Mouse (Mus musculus): Measurements from ENCODE around the gene Jak2.

Jak2 gene

GRCm38 (mm10) chr19:29251191-29251957 is at the start of gene Jak2:
Jak2 (plus strand) TSS chr19:29251828.
- TF ChIP-seq GATA4 (IDR thresholded peaks at IDR 0.05; ENCODE audit: insufficient replicate concordance, low read length) = peak; percentile 71; the same call in 1 of the 2 replicates

GRCm38 (mm10) chr19:29203337-29203736 is 48.3 kb upstream of the Jak2 start:
- no peak for TF ChIP-seq GATA4 (IDR thresholded peaks at IDR 0.05; ENCODE audit: insufficient replicate concordance, low read length)

GRCm38 (mm10) chr19:29204583-29204982 is 47.0 kb upstream of the Jak2 start:
- TF ChIP-seq GATA4 (IDR thresholded peaks at IDR 0.05; ENCODE audit: insufficient replicate concordance, low read length) = no peak

DNA sequence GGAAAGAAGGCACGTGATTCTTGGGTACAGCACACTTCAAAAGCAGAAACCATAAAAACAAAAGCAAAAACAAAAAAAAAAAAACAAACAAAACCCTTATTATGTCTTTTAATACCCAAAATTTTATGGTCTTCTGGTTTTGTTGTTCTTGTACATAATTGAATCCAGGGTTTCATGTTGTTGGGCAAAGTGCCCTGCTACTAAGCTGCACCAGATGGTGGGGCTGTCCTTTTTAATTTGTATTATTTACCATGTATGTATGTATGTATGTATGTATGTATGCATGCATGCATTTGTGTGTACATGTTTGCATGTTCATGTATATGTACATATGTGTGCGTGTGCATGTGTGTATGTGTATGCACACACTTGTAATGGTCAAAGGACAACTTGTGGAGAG is 46.4 kb upstream of the Jak2 start:
- TF ChIP-seq GATA4 (IDR thresholded peaks at IDR 0.05; ENCODE audit: insufficient replicate concordance, low read length) = no peak

- no peak for TF ChIP-seq GATA4 (IDR thresholded peaks at IDR 0.05; ENCODE audit: insufficient replicate concordance, low read length)
Observed at GRCm38 (mm10) chr19:29209898-29210297, 41.7 kb upstream of the Jak2 start.

DNA sequence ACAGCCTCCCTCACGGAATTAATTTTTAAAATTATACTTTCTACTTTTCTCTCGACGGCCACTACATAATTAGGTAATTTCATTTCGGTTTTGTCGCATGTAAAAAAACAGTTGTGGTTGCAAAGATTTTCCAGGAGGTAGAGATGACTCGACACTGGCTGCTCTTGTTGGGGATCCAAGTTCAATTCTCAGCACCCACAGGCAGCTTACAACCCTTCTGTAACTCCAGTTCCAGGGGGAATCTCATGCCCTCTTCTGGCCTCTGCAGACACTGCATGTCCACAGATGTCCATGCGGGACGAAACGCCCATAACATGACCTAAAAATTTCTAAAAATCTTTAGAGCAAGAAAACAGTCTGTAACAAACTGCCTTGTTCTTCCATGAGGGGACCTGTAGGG is 41.3 kb upstream of the Jak2 start:
- no peak for TF ChIP-seq GATA4 (IDR thresholded peaks at IDR 0.05; ENCODE audit: insufficient replicate concordance, low read length)

- TF ChIP-seq GATA4 (IDR thresholded peaks at IDR 0.05; ENCODE audit: insufficient replicate concordance, low read length) = no peak
Observed at GRCm38 (mm10) chr19:29215811-29216509, 35.7 kb upstream of the Jak2 start.

- TF ChIP-seq GATA4 (IDR thresholded peaks at IDR 0.05; ENCODE audit: insufficient replicate concordance, low read length) = no peak
Observed at GRCm38 (mm10) chr19:29221867-29222266, 29.8 kb upstream of the Jak2 start.

- no peak for TF ChIP-seq GATA4 (IDR thresholded peaks at IDR 0.05; ENCODE audit: insufficient replicate concordance, low read length)
Observed at GRCm38 (mm10) chr19:29224968-29225367, 26.7 kb upstream of the Jak2 start.

GRCm38 (mm10) chr19:29226996-29227395 is 24.6 kb upstream of the Jak2 start:
- no peak for TF ChIP-seq GATA4 (IDR thresholded peaks at IDR 0.05; ENCODE audit: insufficient replicate concordance, low read length)

DNA sequence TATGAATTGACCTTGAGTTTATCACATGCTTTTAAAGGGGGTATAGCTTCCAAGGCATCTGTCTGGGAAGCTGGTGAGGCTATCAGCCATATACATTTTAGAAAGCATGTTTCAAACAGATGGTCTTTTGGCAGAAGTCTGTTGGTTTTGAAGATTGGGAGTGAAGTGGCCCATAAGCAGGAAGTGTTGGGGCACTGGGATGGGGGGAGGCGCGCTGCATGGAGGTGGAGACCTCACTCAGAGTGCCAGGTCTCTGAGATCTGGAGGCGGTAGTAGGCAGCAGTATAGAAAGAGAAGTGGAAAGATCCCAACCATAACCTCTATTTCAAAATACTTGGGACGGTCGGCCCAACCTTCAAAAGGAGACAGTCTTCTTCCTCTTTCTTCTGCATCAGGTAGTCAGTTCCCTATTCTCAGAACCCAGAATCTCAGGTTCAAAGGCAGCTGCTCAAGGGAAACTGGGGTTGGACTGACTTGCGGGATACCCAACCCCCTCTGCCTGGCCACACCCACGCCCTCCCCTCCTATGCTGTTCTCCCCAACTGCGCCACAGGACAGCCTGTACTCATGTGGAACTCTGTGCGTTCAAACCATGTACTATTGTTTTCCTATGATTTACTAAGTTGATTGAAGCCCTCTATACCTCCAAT is 23.6 kb upstream of the Jak2 start:
- no peak for TF ChIP-seq GATA4 (IDR thresholded peaks at IDR 0.05; ENCODE audit: insufficient replicate concordance, low read length)

- TF ChIP-seq GATA4 (IDR thresholded peaks at IDR 0.05; ENCODE audit: insufficient replicate concordance, low read length) = no peak
Observed at GRCm38 (mm10) chr19:29228989-29229388, 22.6 kb upstream of the Jak2 start.

DNA sequence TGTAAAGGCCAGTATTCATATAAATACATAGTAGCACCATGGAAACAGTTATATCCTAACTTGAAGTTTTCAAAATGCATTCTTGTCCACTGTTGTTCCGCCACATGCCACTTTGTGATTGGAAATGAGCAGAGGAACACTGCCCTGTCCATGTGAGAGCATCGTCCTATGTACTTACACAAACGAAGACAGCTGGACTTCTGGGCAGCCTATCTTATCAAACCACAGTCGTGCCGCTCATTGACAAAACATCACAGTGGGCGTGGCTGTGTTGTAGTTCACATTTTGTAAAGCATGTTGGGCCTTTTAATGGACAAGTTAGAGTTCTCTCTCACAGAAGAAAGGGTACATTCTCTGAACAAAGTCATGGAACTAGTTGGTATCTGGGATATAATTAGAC is 18.9 kb upstream of the Jak2 start:
- no peak for TF ChIP-seq GATA4 (IDR thresholded peaks at IDR 0.05; ENCODE audit: insufficient replicate concordance, low read length)

DNA sequence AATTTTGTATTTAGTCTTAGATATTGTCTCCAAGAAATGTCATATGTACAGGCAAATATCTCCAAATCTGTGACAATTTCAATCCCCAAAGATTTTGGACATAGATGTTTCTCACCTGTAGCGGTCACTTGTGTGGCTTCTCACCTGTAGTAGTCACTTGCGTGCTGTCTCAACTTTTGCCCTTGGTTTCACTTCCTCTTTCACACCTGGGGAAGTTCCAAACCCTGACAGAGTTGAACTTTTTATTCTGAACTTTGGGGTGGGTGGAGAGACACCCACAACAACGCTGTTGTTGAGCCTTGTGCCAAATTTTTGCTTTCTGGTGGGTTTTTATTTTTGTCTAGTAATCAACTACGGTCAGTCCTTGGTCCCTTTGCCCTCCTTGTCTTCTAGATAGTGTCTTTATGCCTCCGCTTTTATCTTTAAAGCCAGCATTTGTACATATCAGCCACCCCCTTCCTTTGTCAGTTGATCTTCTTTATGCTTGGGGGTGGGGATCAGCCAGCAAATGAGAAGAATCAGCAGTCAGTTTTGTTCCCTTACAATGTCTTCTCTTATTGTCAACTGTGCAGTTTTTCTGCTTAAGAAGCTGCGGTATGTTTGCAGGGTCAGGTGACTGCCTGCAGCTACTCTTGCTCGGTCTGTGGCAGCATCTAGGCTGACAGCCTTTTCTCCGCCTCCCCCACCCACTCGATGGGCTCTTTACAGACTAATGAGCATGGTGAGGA is 14.8 kb upstream of the Jak2 start:
- no peak for TF ChIP-seq GATA4 (IDR thresholded peaks at IDR 0.05; ENCODE audit: insufficient replicate concordance, low read length)

DNA sequence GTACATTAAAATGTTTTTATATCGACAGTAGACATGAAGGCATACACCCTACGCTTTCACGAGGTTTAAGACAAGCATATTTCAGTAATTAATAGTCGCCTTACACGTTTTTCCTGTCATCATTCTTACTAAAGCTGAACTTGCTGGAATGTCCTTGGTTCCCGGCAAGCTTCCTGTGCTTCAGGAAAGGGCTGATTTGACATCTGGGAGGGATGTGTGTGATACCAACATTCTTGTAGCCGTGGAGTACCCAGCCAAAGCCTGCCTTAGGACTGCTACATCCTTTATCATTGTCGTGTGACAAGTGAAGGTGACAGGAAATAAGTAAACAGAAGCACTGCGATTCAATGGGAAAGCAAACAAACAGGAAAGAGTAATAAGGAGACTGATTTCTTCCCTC is 13.5 kb upstream of the Jak2 start:
- no peak; the same call in 1 of the 2 replicates for TF ChIP-seq GATA4 (IDR thresholded peaks at IDR 0.05; ENCODE audit: insufficient replicate concordance, low read length)
